Mouse (Mus musculus) heart, postnatal 10 days (tissue): ENCODE measurements at regions not wholly inside any gene's neighbourhood (a gene's known extent, or its start where the extent isn't known, plus 50 kb on each side); places are given as distances from the start of the nearest gene placed in this dataset.
A peak's percentile ranks its signal among the peaks of the same experiment; 100 is the strongest.

Experiments used
- DNase-seq, 2 experiments: peaks; one replicate each; pipeline ENCODE4 v3.0.0; 2021
- intact Hi-C: fragments of 180-260 bp; cut with DNase I; formaldehyde crosslinking; loops from one replicate; pipeline ENCODE4 v1.15.1; 2025

- DNase-seq = no peak
- intact Hi-C loops = no loop called here
Measured at GRCm38 (mm10) chr2:63347562-63347961, 163.5 kb upstream of the Kcnh7 start.

GRCm38 (mm10) chr2:63326750-63327149 is 142.7 kb upstream of the Kcnh7 start:
- no peak for DNase-seq
- intact Hi-C loops = no loop called here

GRCm38 (mm10) chr2:63280911-63281310 is 96.8 kb upstream of the Kcnh7 start:
- intact Hi-C loops = no loop called here
- DNase-seq = no peak

GRCm38 (mm10) chr2:63273799-63274203 is 89.7 kb upstream of the Kcnh7 start:
- peak; percentile 1 to 6 for DNase-seq
- intact Hi-C loops = no loop called here

GRCm38 (mm10) chr2:63246091-63246612 is 62.1 kb upstream of the Kcnh7 start:
- intact Hi-C loops = no loop called here
- no peak for DNase-seq

GRCm38 (mm10) chr2:63239326-63239725 is 55.2 kb upstream of the Kcnh7 start:
- intact Hi-C loops = no loop called here
- no peak for DNase-seq
